12 mouse cellular contexts compared by ENCODE assay signal in genomic region chr17:44151889-44152288, GRCm38 (mm10). TPM values are rescaled to one million over a fixed set of nuclear protein-coding genes. Genes with fewer than 3 reads are reported as not detected.
A peak's percentile ranks its signal among the peaks of the same experiment; 100 is the strongest.
DNase-seq lines count a peak whose midpoint lies in the region; ATAC-seq lines count a peak whose summit lies in the region.
"Had no signal": no experiment of that assay in that cellular context is flagged by ENCODE, and none has a peak within 500 bp of the region (broad histone marks: within the 10 kb centered on the region; RNA-seq: fewer than 3 reads in every experiment).

No protein-coding gene starts in this region.

- 65% methylated on average over 8 of the region's 8 CpGs for WGBS in kidney, embryonic 15.5 days
- WGBS in heart, embryonic 15.5 days = 48% methylated on average over 8 of the region's 8 CpGs
- whole genome bisulfite sequencing in hindbrain, embryonic 14.5 days = 87% methylated on average over 8 of the region's 8 CpGs

- ATAC-seq in kidney, embryonic 15.5 days (replicated peaks; ENCODE audit: low FRiP score) = no peak
- ATAC-seq in heart, embryonic 15.5 days (replicated peaks; ENCODE audit: insufficient number of reproducible peaks, insufficient read depth, low FRiP score, low read depth) = peak; percentile 33; the same call in 1 of the 2 replicates
- no peak for ATAC-seq in hindbrain, embryonic 14.5 days (ENCODE audit: low FRiP score)
- no peak for ATAC-seq in erythroid progenitor cell, adult 5-6 weeks (replicated peaks; ENCODE audit: low FRiP score, poor library complexity, severe bottlenecking)
- ATAC-seq: CD4-positive, CD25-positive, alpha-beta regulatory T cell, adult 4 months had no signal

- DNase-seq in kidney, adult 18-20 months = peak; percentile 31
- peak; percentile 57 for DNase-seq in kidney, adult 9 months
- peak; percentile 39 to 50 for DNase-seq in lung, postnatal 4 days
- DNase-seq in hindbrain, embryonic 14.5 days (ENCODE audit: low spot score) = no peak
- DNase-seq in testis, postnatal 10 days (ENCODE audit: low spot score) = no peak

- H3K9ac ChIP-seq in kidney, embryonic 15.5 days = no peak overlapping the region
- no peak overlapping the region for H3K9ac ChIP-seq in heart, embryonic 15.5 days
- no peak overlapping the region for H3K9ac ChIP-seq in hindbrain, embryonic 14.5 days
- H3K9ac ChIP-seq: stomach, embryonic 15.5 days had no signal

- no peak overlapping the region for H3K4me2 ChIP-seq in kidney, embryonic 15.5 days
- H3K4me2 ChIP-seq in heart, embryonic 15.5 days = 0 out of 2 replicates have a peak overlapping the region, but pooled peaks have one; percentile 3
- H3K4me2 ChIP-seq in hindbrain, embryonic 14.5 days (replicated peaks) = no peak overlapping the region
- H3K4me2 ChIP-seq: stomach, embryonic 15.5 days had no signal

- H3K9me3 ChIP-seq in kidney, embryonic 15.5 days (replicated peaks) = no peaks in the 10 kb centered on the region
- H3K9me3 ChIP-seq in heart, embryonic 15.5 days (replicated peaks) = no peaks in the 10 kb centered on the region
- H3K9me3 ChIP-seq in hindbrain, embryonic 14.5 days (ENCODE audit: control insufficient read depth, low read length) = no peaks in the 10 kb centered on the region
- H3K9me3 ChIP-seq: stomach, embryonic 15.5 days had no signal

- no peak overlapping the region for H3K4me3 ChIP-seq in kidney, embryonic 15.5 days (replicated peaks)
- H3K4me3 ChIP-seq in heart, embryonic 15.5 days = no peak overlapping the region
- H3K4me3 ChIP-seq in hindbrain, embryonic 14.5 days (replicated peaks; ENCODE audit: low read length) = no peak overlapping the region
- H3K4me3 ChIP-seq: stomach, embryonic 15.5 days had no signal

- H3K4me1 ChIP-seq in kidney, embryonic 15.5 days = no peaks in the 10 kb centered on the region
- peaks cover 9% of the 10 kb centered on the region for H3K4me1 ChIP-seq in heart, embryonic 15.5 days (replicated peaks)
- H3K4me1 ChIP-seq in hindbrain, embryonic 14.5 days (replicated peaks; ENCODE audit: control insufficient read depth, insufficient read depth, low read length) = no peaks in the 10 kb centered on the region
- H3K4me1 ChIP-seq: stomach, embryonic 15.5 days had no signal

- no peaks in the 10 kb centered on the region for H3K27me3 ChIP-seq in kidney, embryonic 15.5 days
- no peaks in the 10 kb centered on the region for H3K27me3 ChIP-seq in heart, embryonic 15.5 days
- H3K27me3 ChIP-seq in hindbrain, embryonic 14.5 days (ENCODE audit: control insufficient read depth, insufficient read depth, low read length) = no peaks in the 10 kb centered on the region
- H3K27me3 ChIP-seq: stomach, embryonic 15.5 days had no signal

- H3K36me3 ChIP-seq in kidney, embryonic 15.5 days = no peaks in the 10 kb centered on the region
- H3K36me3 ChIP-seq in heart, embryonic 15.5 days = no peaks in the 10 kb centered on the region
- H3K36me3 ChIP-seq in hindbrain, embryonic 14.5 days (replicated peaks; ENCODE audit: control insufficient read depth, insufficient read depth) = no peaks in the 10 kb centered on the region
- H3K36me3 ChIP-seq: stomach, embryonic 15.5 days had no signal

- no peak overlapping the region for H3K27ac ChIP-seq in kidney, embryonic 15.5 days
- peak overlapping the region; percentile 81 for H3K27ac ChIP-seq in heart, embryonic 15.5 days
- no peak overlapping the region for H3K27ac ChIP-seq in hindbrain, embryonic 14.5 days
- H3K27ac ChIP-seq: kidney, postnatal 0 days; macrophage; stomach, embryonic 15.5 days had no signal

RNA-seq across cellular contexts. Expression of gene Clic5, which starts 36.5 kb away (rescaled TPM):
- 7.5 and 7.6 TPM in 2 replicates for polyA plus RNA-seq in kidney, embryonic 15.5 days (2015; fragmentation: Nextera tagmentation; extraction: Ambion mirVana)
- polyA plus RNA-seq in heart, embryonic 15.5 days (2015; fragmentation: Nextera tagmentation; extraction: Ambion mirVana) = 12.4 and 12.5 TPM in 2 replicates
- polyA plus RNA-seq in hindbrain, embryonic 14.5 days (2014; fragmentation: Nextera tagmentation; extraction: Ambion mirVana) = 0.39 and 0.46 TPM in 2 replicates
- not detected in 2 replicates for total RNA-seq in erythroid progenitor cell, adult 5-6 weeks (2015; ENCODE audit: low replicate concordance)
- not detected in 2 replicates for total RNA-seq in erythroid progenitor cell, adult 5-6 weeks (2017; ENCODE audit: low replicate concordance)

RNA-seq across cellular contexts. Expression of gene Enpp4, which starts 46.3 kb away (rescaled TPM):
- polyA plus RNA-seq in kidney, embryonic 15.5 days (2015; fragmentation: Nextera tagmentation; extraction: Ambion mirVana) = 4.5 and 4.9 TPM in 2 replicates
- polyA plus RNA-seq in heart, embryonic 15.5 days (2015; fragmentation: Nextera tagmentation; extraction: Ambion mirVana) = 7.7 and 8.9 TPM in 2 replicates
- 6.1 and 6.2 TPM in 2 replicates for polyA plus RNA-seq in hindbrain, embryonic 14.5 days (2014; fragmentation: Nextera tagmentation; extraction: Ambion mirVana)
- total RNA-seq in erythroid progenitor cell, adult 5-6 weeks (2015; ENCODE audit: low replicate concordance) = 13.3 and 15.5 TPM in 2 replicates
- 10.1 and 11.7 TPM in 2 replicates for total RNA-seq in erythroid progenitor cell, adult 5-6 weeks (2017; ENCODE audit: low replicate concordance)

Comparison
In these comparisons a context has a peak if more than half of its experiments do, and no peak if none do; other contexts are left out.
1. DNase-seq: peak in kidney, adult 18-20 months (single experiment), kidney, adult 9 months (single experiment) and lung, postnatal 4 days (2 of 2); none in hindbrain, embryonic 14.5 days (single experiment) and testis, postnatal 10 days (single experiment).